Mouse (Mus musculus) embryonic facial prominence, embryonic 13.5 days (tissue): ENCODE data around the gene Dhx35. TPM values are rescaled to one million over a fixed set of nuclear protein-coding genes. Genes with fewer than 3 reads are reported as not detected.

Source experiments
- ATAC-seq: fragments of 200-750 bp; cut with Nextera tagmentation; 2 replicates; pipeline ENCODE4 v1.8.0; 2017; ENCODE audit warnings: low read depth; ENCODE audit not compliant: insufficient number of reproducible peaks, insufficient read depth, low FRiP score, low TSS enrichment
- H3K27ac ChIP-seq: fragments of 300-500 bp; sonication (generic); 2 replicates; pipeline ENCODE4 v1.5.1; 2015; ENCODE audit warnings: moderate library complexity, mild to moderate bottlenecking, inconsistent platforms
- H3K27me3 ChIP-seq: fragments of 300-500 bp; sonication (generic); 2 replicates; pipeline ENCODE4 v1.6.1; 2015; ENCODE audit warnings: mild to moderate bottlenecking, inconsistent platforms
- H3K36me3 ChIP-seq: fragments of 300-500 bp; sonication (generic); 2 replicates; pipeline ENCODE4 v1.6.1; 2015; ENCODE audit warnings: mild to moderate bottlenecking, inconsistent platforms
- H3K4me1 ChIP-seq: fragments of 300-500 bp; sonication (generic); 2 replicates; pipeline ENCODE4 v1.6.1; 2015; ENCODE audit warnings: inconsistent platforms
- H3K4me2 ChIP-seq: fragments of 300-500 bp; sonication (generic); 2 replicates; pipeline ENCODE4 v1.6.1; 2015; ENCODE audit warnings: moderate library complexity, mild to moderate bottlenecking, inconsistent platforms
- H3K4me3 ChIP-seq: fragments of 300-500 bp; sonication (generic); 2 replicates; pipeline ENCODE4 v1.5.1; 2015; ENCODE audit warnings: mild to moderate bottlenecking, inconsistent platforms
- H3K9ac ChIP-seq: fragments of 300-500 bp; sonication (generic); 2 replicates; pipeline ENCODE4 v1.6.1; 2015; ENCODE audit warnings: mild to moderate bottlenecking, inconsistent platforms
- H3K9me3 ChIP-seq: fragments of 300-500 bp; sonication (generic); 2 replicates; pipeline ENCODE4 v1.6.1; 2016; ENCODE audit warnings: inconsistent platforms
- WGBS: fragments of 180-500 bp; shearing (Covaris S2); methylation state at CpG from one replicate; pipeline ENCODE4 v1.1.7; 2015; ENCODE audit warnings: mixed read lengths; 5-methylcytosine and 5-hydroxymethylcytosine counted together
- polyA plus RNA-seq: library from polyadenylated mRNA; unstranded; fragments of >200 nt; fragmentation: Nextera tagmentation; extraction: Ambion mirVana; gene quantifications from 2 replicates; pipeline ENCODE4 v1.2.1, GENCODE M21; 2015

The Dhx35 gene
- polyA plus RNA-seq, 1 experiment from 2014 or later = 16.5 TPM

- Histone ChIP-seq H3K4me2 (no peak overlapping the region), H3K9ac (no peak overlapping the region), H3K36me3 (peaks cover 42% of the 10 kb centered on the region), H3K27ac (no peak overlapping the region), H3K4me1 (0 out of 2 replicates have a peak, but pooled peaks cover 5% of the 10 kb centered on the region), H3K27me3 (no peaks in the 10 kb centered on the region), H3K9me3 (no peaks in the 10 kb centered on the region), H3K4me3 (no peak overlapping the region)
- 27% methylated on average over 2 of the region's 2 CpGs for WGBS
- ATAC-seq = no peak
These were observed 58.0 kb downstream of the Dhx35 start for GRCm38 (mm10) chr2:158852579-158852978.

GRCm38 (mm10) chr2:158856896-158857499 lies 62.4 kb downstream of the Dhx35 start:
- H3K4me3 ChIP-seq = no peak overlapping the region
- 88% methylated on average over 10 of the region's 10 CpGs for WGBS
- H3K27me3 ChIP-seq = no peaks in the 10 kb centered on the region
- H3K27ac ChIP-seq = no peak overlapping the region
- H3K36me3 ChIP-seq = peaks cover 23% of the 10 kb centered on the region
- ATAC-seq = no peak
- no peaks in the 10 kb centered on the region for H3K9me3 ChIP-seq
- H3K9ac ChIP-seq = no peak overlapping the region
- H3K4me1 ChIP-seq = 0 out of 2 replicates have a peak, but pooled peaks cover 5% of the 10 kb centered on the region
- no peak overlapping the region for H3K4me2 ChIP-seq

GRCm38 (mm10) chr2:158857579-158857978 lies 63.0 kb downstream of the Dhx35 start:
- Histone ChIP-seq H3K9me3 (no peaks in the 10 kb centered on the region), H3K27ac (no peak overlapping the region), H3K27me3 (no peaks in the 10 kb centered on the region), H3K36me3 (peaks cover 21% of the 10 kb centered on the region), H3K4me3 (no peak overlapping the region), H3K9ac (no peak overlapping the region), H3K4me2 (no peak overlapping the region), H3K4me1 (0 out of 2 replicates have a peak, but pooled peaks cover 5% of the 10 kb centered on the region)
- 89% methylated on average over 15 of the region's 15 CpGs for WGBS
- ATAC-seq = no peak

DNA sequence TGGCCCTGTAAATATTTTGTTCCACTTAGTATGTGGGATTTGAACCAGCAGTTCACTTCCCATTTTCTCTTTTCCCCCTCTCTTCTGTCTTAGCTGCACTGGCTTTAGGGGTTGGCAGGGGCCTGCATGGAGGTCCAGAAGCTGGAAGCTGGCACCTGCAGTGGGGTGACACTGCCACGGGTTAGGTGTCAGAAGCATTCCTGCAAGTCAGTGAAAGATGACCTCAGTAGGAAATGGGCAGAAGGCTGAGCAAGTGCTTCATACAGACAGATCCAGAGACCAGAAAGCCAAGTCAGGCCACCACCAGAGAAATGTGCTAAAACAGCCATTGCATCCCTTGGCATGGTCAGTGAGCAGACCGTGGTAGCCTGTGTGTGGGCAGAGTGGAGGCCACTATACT lies 66.5 kb downstream of the Dhx35 start:
- Histone ChIP-seq H3K9ac (no peak overlapping the region), H3K9me3 (no peaks in the 10 kb centered on the region), H3K4me2 (no peak overlapping the region), H3K27ac (no peak overlapping the region), H3K4me1 (no peaks in the 10 kb centered on the region), H3K4me3 (no peak overlapping the region), H3K27me3 (no peaks in the 10 kb centered on the region), H3K36me3 (peaks cover 18% of the 10 kb centered on the region)
- ATAC-seq = no peak
- 94% methylated on average over 2 of the region's 2 CpGs for WGBS

DNA sequence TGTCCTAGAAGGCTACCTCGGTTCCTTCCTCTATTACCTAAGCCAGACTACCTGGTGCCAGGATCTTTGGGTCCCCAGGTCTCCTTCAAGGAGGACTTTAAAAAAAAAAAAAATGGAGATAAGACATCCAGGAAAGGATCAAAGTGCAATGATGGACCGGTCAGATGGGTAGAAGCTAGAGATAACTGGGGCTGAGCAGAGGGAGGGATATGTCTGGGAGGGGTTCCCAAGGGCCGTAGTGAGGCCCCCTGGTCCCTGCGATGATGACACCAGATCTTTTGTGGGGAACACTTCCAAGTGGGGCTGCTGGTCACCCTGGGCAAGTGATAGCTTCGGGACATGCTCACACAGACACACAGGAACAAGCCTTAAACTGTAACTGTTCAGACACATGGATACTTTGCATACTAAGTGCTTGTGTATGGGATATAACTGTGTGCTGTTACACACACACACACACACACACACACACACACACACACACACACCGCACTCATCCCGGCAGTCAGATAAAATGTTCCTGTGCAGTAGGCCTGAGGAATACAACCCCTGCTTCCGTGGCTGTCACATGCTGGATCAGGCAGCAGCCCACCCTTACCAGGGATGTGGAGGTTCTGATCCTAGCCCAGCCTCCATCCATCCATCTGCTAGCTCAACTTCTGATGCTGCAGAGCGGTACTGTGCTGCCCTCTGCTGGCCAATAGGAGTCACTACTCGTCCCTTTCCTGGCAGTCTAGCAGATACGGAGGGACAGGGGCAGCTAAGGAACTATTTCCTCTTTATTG lies 68.9 kb downstream of the Dhx35 start:
- no peaks in the 10 kb centered on the region for H3K36me3 ChIP-seq
- H3K4me1 ChIP-seq = no peaks in the 10 kb centered on the region
- no peak overlapping the region for H3K9ac ChIP-seq
- ATAC-seq = 0 out of 2 replicates have a peak, but pooled peaks have one; percentile 10
- no peaks in the 10 kb centered on the region for H3K9me3 ChIP-seq
- no peak overlapping the region for H3K27ac ChIP-seq
- H3K4me2 ChIP-seq = no peak overlapping the region
- no peak overlapping the region for H3K4me3 ChIP-seq
- 53% methylated on average over 11 of the region's 11 CpGs for WGBS
- no peaks in the 10 kb centered on the region for H3K27me3 ChIP-seq

- no peak for ATAC-seq
- H3K27me3 ChIP-seq = no peaks in the 10 kb centered on the region
- 77% methylated on average over 4 of the region's 4 CpGs for WGBS
- no peak overlapping the region for H3K27ac ChIP-seq
- H3K9ac ChIP-seq = no peak overlapping the region
- H3K9me3 ChIP-seq = no peaks in the 10 kb centered on the region
- H3K4me1 ChIP-seq = no peaks in the 10 kb centered on the region
- H3K36me3 ChIP-seq = no peaks in the 10 kb centered on the region
- no peak overlapping the region for H3K4me2 ChIP-seq
- no peak overlapping the region for H3K4me3 ChIP-seq
These were observed 69.5 kb downstream of the Dhx35 start for GRCm38 (mm10) chr2:158864126-158864458.

- peak; percentile 28; the same call in 1 of the 2 replicates for ATAC-seq
- H3K27ac ChIP-seq = no peak overlapping the region
- H3K9ac ChIP-seq = no peak overlapping the region
- peaks cover 8% of the 10 kb centered on the region; the same call in 1 of the 2 replicates for H3K4me1 ChIP-seq
- H3K27me3 ChIP-seq = 0 out of 2 replicates have a peak, but pooled peaks cover 3% of the 10 kb centered on the region
- no peak overlapping the region for H3K4me2 ChIP-seq
- H3K9me3 ChIP-seq = no peaks in the 10 kb centered on the region
- H3K4me3 ChIP-seq = no peak overlapping the region
- H3K36me3 ChIP-seq = no peaks in the 10 kb centered on the region
- 29% methylated on average over 10 of the region's 10 CpGs for WGBS
These were observed 70.8 kb downstream of the Dhx35 start for GRCm38 (mm10) chr2:158865358-158865757.

- H3K9ac ChIP-seq = no peak overlapping the region
- ATAC-seq = no peak
- 52% methylated on average over 6 of the region's 6 CpGs for WGBS
- no peaks in the 10 kb centered on the region for H3K27me3 ChIP-seq
- no peak overlapping the region for H3K27ac ChIP-seq
- no peaks in the 10 kb centered on the region for H3K4me1 ChIP-seq
- H3K4me3 ChIP-seq = no peak overlapping the region
- H3K36me3 ChIP-seq = no peaks in the 10 kb centered on the region
- no peaks in the 10 kb centered on the region for H3K9me3 ChIP-seq
- H3K4me2 ChIP-seq = no peak overlapping the region
These were observed 92.0 kb downstream of the Dhx35 start for GRCm38 (mm10) chr2:158886571-158886970.

DNA sequence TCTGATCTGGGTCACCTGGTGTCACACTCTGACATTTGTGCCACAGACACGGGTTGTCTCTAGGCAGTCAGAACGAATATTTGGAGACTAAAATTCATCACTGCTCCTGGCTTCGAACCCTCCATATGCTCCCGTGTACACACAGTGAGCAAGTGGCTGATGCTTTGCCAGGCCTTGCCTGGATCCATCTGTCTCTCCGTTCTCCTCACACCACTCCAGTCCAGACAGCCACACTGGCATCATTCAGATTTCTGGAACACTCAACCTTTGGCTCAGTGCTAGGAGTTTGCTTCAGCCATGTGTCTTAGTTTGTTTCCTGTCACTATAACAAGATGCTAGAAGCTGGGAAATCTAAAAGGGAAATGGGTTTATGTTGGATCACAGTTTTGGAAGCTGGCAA lies 93.9 kb downstream of the Dhx35 start:
- H3K36me3 ChIP-seq = no peaks in the 10 kb centered on the region
- H3K4me2 ChIP-seq = no peak overlapping the region
- no peaks in the 10 kb centered on the region for H3K4me1 ChIP-seq
- H3K9ac ChIP-seq = no peak overlapping the region
- 87% methylated on average over 5 of the region's 5 CpGs for WGBS
- no peaks in the 10 kb centered on the region for H3K9me3 ChIP-seq
- no peaks in the 10 kb centered on the region for H3K27me3 ChIP-seq
- ATAC-seq = no peak
- H3K4me3 ChIP-seq = no peak overlapping the region
- no peak overlapping the region for H3K27ac ChIP-seq

- Histone ChIP-seq H3K27me3 (no peaks in the 10 kb centered on the region), H3K27ac (no peak overlapping the region), H3K4me3 (no peak overlapping the region), H3K4me2 (no peak overlapping the region), H3K4me1 (no peaks in the 10 kb centered on the region), H3K36me3 (no peaks in the 10 kb centered on the region), H3K9me3 (no peaks in the 10 kb centered on the region), H3K9ac (no peak overlapping the region)
- no peak for ATAC-seq
- WGBS = 62% methylated on average over 11 of the region's 11 CpGs
These were observed 94.6 kb downstream of the Dhx35 start for GRCm38 (mm10) chr2:158889201-158889600.

DNA sequence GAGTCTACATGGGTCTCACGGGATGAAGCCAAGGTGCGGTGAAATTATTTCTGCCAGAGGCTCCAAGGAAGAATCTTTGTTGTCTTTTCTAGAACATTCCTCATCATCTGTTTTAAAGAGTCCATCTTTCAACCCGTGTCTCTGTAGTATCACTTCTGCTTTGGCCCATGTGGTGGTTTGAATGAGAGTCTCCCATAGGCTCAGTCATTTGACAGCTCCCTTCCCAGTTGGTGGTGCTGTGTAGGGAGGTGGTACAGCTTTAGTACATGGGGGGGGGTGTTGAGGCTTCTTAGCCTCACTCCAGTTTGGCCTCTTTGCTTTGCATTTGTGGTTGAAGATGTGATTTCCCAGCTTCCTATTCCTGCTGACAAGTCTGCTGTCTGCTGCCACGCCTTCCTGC lies 96.7 kb downstream of the Dhx35 start:
- Histone ChIP-seq H3K27ac (no peak overlapping the region), H3K9ac (no peak overlapping the region), H3K4me3 (no peak overlapping the region), H3K27me3 (no peaks in the 10 kb centered on the region), H3K4me1 (no peaks in the 10 kb centered on the region), H3K9me3 (no peaks in the 10 kb centered on the region), H3K36me3 (no peaks in the 10 kb centered on the region), H3K4me2 (no peak overlapping the region)
- 86% methylated on average over 4 of the region's 4 CpGs for WGBS
- ATAC-seq = no peak

GRCm38 (mm10) chr2:158893171-158893853 lies 98.7 kb downstream of the Dhx35 start:
- H3K4me3 ChIP-seq = no peak overlapping the region
- H3K36me3 ChIP-seq = no peaks in the 10 kb centered on the region
- no peaks in the 10 kb centered on the region for H3K4me1 ChIP-seq
- H3K27ac ChIP-seq = no peak overlapping the region
- no peak overlapping the region for H3K4me2 ChIP-seq
- 78% methylated on average over 16 of the region's 16 CpGs for WGBS
- no peaks in the 10 kb centered on the region for H3K9me3 ChIP-seq
- H3K9ac ChIP-seq = no peak overlapping the region
- no peaks in the 10 kb centered on the region for H3K27me3 ChIP-seq
- ATAC-seq = no peak
